Mouse (Mus musculus): Measurements from ENCODE around the gene Hebp1. TPM values are rescaled to one million over a fixed set of nuclear protein-coding genes. Genes with fewer than 3 reads are reported as not detected.

The Hebp1 gene
- 1.2 TPM for polyA plus RNA-seq (2014; fragmentation: Illumina TruSeq; extraction: RNeasy Lipid Tissue Mini Kit (QIAGEN cat#74804); ENCODE audit: low read depth, low replicate concordance)

GRCm38 (mm10) chr6:135197921-135198532 lies at the start of gene Hebp1, which contains the start of gene Fam234b:
Gene Hebp1 (minus strand): TSS chr6:135198022.
Gene Fam234b (plus strand): TSS chr6:135197977.

GRCm38 (mm10) chr6:135118183-135118582 lies 79.6 kb downstream of the Hebp1 start, which contains the start of gene Gprc5d:
Gene Gprc5d (minus strand): TSS chr6:135118283.

Other genes starting within 250 kb of the Hebp1 start
- gene Apold1, start 216.3 kb downstream of the Hebp1 start, polyA plus RNA-seq (2014; fragmentation: Illumina TruSeq; extraction: RNeasy Lipid Tissue Mini Kit (QIAGEN cat#74804); ENCODE audit: low read depth, low replicate concordance): 0.56 TPM
- 73.5 TPM for gene Ddx47, start 186.4 kb downstream of the Hebp1 start, polyA plus RNA-seq (2014; fragmentation: Illumina TruSeq; extraction: RNeasy Lipid Tissue Mini Kit (QIAGEN cat#74804); ENCODE audit: low read depth, low replicate concordance)
- gene Gprc5a, start 132.4 kb downstream of the Hebp1 start, polyA plus RNA-seq (2014; fragmentation: Illumina TruSeq; extraction: RNeasy Lipid Tissue Mini Kit (QIAGEN cat#74804); ENCODE audit: low read depth, low replicate concordance): not detected
- gene Gprc5d, start 79.7 kb downstream of the Hebp1 start, polyA plus RNA-seq (2014; fragmentation: Illumina TruSeq; extraction: RNeasy Lipid Tissue Mini Kit (QIAGEN cat#74804); ENCODE audit: low read depth, low replicate concordance): not detected
- gene Fam234b, start within 50 bp of the Hebp1 start, polyA plus RNA-seq (2014; fragmentation: Illumina TruSeq; extraction: RNeasy Lipid Tissue Mini Kit (QIAGEN cat#74804); ENCODE audit: low read depth, low replicate concordance): 10.4 TPM
- 184 TPM for gene Gsg1, start 56.3 kb upstream of the Hebp1 start, polyA plus RNA-seq (2014; fragmentation: Illumina TruSeq; extraction: RNeasy Lipid Tissue Mini Kit (QIAGEN cat#74804); ENCODE audit: low read depth, low replicate concordance)
- 233 TPM for gene Pbp2, start 112.4 kb upstream of the Hebp1 start, polyA plus RNA-seq (2014; fragmentation: Illumina TruSeq; extraction: RNeasy Lipid Tissue Mini Kit (QIAGEN cat#74804); ENCODE audit: low read depth, low replicate concordance)
- 4.5 TPM for gene Emp1, start 164.5 kb upstream of the Hebp1 start, polyA plus RNA-seq (2014; fragmentation: Illumina TruSeq; extraction: RNeasy Lipid Tissue Mini Kit (QIAGEN cat#74804); ENCODE audit: low read depth, low replicate concordance)